Mouse (Mus musculus): ENCODE results near the gene Masp1. TPM values are rescaled to one million over a fixed set of nuclear protein-coding genes. Genes with fewer than 3 reads are reported as not detected.

Gene Masp1
- total and polyA plus RNA-seq, 3 experiments = 0.11 to 0.34 TPM; not detected in 1

DNA sequence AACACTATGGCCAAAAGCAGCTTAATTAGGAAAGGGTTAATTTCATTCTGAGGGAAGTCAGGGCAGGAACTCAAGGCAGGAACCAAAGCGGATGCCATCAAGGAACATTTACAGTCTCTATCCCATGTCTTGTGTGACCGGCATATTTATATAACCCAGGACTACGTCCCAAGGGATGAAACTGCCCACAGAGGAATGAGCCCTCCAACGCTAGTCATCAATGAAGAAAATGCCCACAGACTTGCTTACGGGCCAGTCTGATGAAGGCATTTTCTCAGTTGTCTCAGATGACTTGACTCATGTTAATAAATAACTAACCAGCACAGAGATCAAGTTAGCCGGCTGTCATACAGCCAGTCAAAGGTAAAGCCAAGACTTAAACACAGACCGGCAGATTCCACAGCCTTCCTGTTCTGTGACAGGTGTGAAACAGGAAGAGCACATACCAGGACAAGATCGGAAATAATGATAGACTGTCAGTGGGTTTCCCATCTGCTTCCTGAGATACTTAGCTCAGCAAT is 101.0 kb downstream of the Masp1 start:
- Histone ChIP-seq H3K79me2 (replicated peaks; ENCODE audit: control insufficient read depth, extremely low read depth, insufficient read depth, poor library complexity, severe bottlenecking) (no peaks in the 10 kb centered on the region), H3K4me2 (ENCODE audit: insufficient read depth, low read depth, poor library complexity, severe bottlenecking) (no peak overlapping the region), H3K9ac (ENCODE audit: insufficient read depth, low read depth) (no peak overlapping the region), H3K9me3 (replicated peaks; ENCODE audit: low read length) (no peaks in the 10 kb centered on the region), H3K4me3 (replicated peaks in 1 of 3; ENCODE audit: low read depth in 2 of 3, low read length in 2 of 3, poor library complexity in 1 of 3) (no peak overlapping the region), H3K27ac (ENCODE audit: insufficient read depth, low read depth) (no peak overlapping the region), H3K36me3 (replicated peaks in 1 of 2; ENCODE audit: control insufficient read depth in 1 of 2, insufficient read depth in 1 of 2, low read length in 1 of 2) (no peaks in the 10 kb centered on the region), H3K4me1 (ENCODE audit: control insufficient read depth in 1 of 2, insufficient read depth in 2 of 2) (peaks cover 0 to 3% of the 10 kb centered on the region in 2 experiments; a peak in 1 of 4 replicates), H3K27me3 (replicated peaks) (no peaks in the 10 kb centered on the region)
- in situ Hi-C loops (cut with MboI; ENCODE audit: low pct_ligation_motif_present, low pct_unique_long_range_greater_than_20kb, low sequenced_read_pairs) = no loop called here
- no peak for DNase-seq (ENCODE audit: extremely low read depth)
- no peak for TF ChIP-seq ZNF384 (IDR thresholded peaks at IDR 0.05; ENCODE audit: low read depth, low read length)
- no peak for TF ChIP-seq TCF12 (IDR thresholded peaks at IDR 0.05; ENCODE audit: low read depth, low read length)
- no peak for TF ChIP-seq E2F4 (IDR thresholded peaks at IDR 0.05; ENCODE audit: insufficient replicate concordance, low read depth, low read length)
- TF ChIP-seq TBP (conservative IDR thresholded peaks at IDR 0.05; ENCODE audit: low read depth, low read length) = no peak
- no peak for TF ChIP-seq ETS1 (conservative IDR thresholded peaks at IDR 0.05; ENCODE audit: low read depth, low read length)
- no peak for TF ChIP-seq PAX5 (IDR thresholded peaks at IDR 0.05; ENCODE audit: low read length)
- TF ChIP-seq MXI1 (IDR thresholded peaks at IDR 0.05; ENCODE audit: low read depth, low read length) = no peak
- TF ChIP-seq SMC3 (IDR thresholded peaks at IDR 0.05; ENCODE audit: low read depth, low read length) = no peak
- TF ChIP-seq BHLHE40 (IDR thresholded peaks at IDR 0.05; ENCODE audit: low read depth, low read length) = no peak
- TF ChIP-seq ZMIZ1 (IDR thresholded peaks at IDR 0.05; ENCODE audit: low read depth, low read length) = no peak
- TF ChIP-seq JUN (IDR thresholded peaks at IDR 0.05; ENCODE audit: insufficient read depth, low read depth, low read length) = no peak
- TF ChIP-seq IRF4 (IDR thresholded peaks at IDR 0.05; ENCODE audit: low read depth, low read length) = no peak
- no peak for TF ChIP-seq ZC3H11A (IDR thresholded peaks at IDR 0.05; ENCODE audit: low read depth, low read length)
- TF ChIP-seq MAZ (IDR thresholded peaks at IDR 0.05; ENCODE audit: low read depth, low read length) = no peak
- TF ChIP-seq HCFC1 (IDR thresholded peaks at IDR 0.05; ENCODE audit: low read depth, low read length) = no peak
- dilution Hi-C loops (cut with MboI; ENCODE audit: extremely low pct_ligation_motif_present, extremely low pct_unique_long_range_greater_than_20kb, low sequenced_read_pairs) = no loop called here

DNA sequence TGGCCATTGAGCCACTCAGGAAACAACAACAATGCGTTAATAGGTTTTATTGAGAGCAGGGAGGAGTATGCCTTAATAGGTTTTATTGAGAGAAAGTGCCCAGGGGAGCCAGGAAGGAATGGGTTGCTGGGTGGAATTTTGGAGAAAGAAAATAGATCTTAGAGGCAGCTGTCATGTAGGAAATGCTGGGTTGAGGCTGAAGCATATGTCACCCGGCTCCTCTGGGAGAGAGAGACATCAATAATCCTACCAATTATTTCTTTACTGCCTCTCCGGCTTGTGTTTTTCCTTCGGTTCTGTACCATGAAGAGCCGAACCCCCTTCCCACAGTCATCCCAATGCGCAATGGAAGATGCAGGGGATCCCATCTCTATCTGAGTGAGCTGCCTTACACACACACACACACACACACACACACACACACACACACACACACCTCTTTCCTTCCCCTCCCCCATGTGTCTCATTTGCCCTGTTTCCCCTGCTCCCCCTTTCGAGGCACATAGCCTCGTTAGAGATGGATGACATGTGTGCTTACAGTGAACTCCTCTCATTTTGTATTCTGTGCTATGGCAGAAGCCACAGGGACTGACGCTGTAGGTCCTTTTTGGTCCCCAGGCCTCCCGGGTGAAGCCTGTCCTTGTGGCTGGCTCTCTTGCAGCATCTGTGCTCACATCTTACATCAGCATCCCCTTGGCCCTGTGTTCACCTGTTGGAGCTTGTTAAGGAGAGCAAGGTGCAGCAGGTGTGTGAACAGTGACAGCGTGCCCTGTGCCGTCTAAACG is 103.0 kb downstream of the Masp1 start:
- in situ Hi-C loops (cut with MboI; ENCODE audit: low pct_ligation_motif_present, low pct_unique_long_range_greater_than_20kb, low sequenced_read_pairs) = no loop called here
- Histone ChIP-seq H3K4me2 (ENCODE audit: insufficient read depth, low read depth, poor library complexity, severe bottlenecking) (no peak overlapping the region), H3K4me1 (ENCODE audit: control insufficient read depth in 1 of 2, insufficient read depth in 2 of 2) (peaks cover 0 to 5% of the 10 kb centered on the region in 2 experiments; a peak in 1 of 4 replicates), H3K9ac (ENCODE audit: insufficient read depth, low read depth) (no peak overlapping the region), H3K79me2 (replicated peaks; ENCODE audit: control insufficient read depth, extremely low read depth, insufficient read depth, poor library complexity, severe bottlenecking) (no peaks in the 10 kb centered on the region), H3K27me3 (replicated peaks) (no peaks in the 10 kb centered on the region), H3K4me3 (replicated peaks in 1 of 3; ENCODE audit: low read depth in 2 of 3, low read length in 2 of 3, poor library complexity in 1 of 3) (no peak overlapping the region), H3K9me3 (replicated peaks; ENCODE audit: low read length) (no peaks in the 10 kb centered on the region), H3K27ac (ENCODE audit: insufficient read depth, low read depth) (no peak overlapping the region), H3K36me3 (replicated peaks in 1 of 2; ENCODE audit: control insufficient read depth in 1 of 2, insufficient read depth in 1 of 2, low read length in 1 of 2) (no peaks in the 10 kb centered on the region)
- dilution Hi-C loops (cut with MboI; ENCODE audit: extremely low pct_ligation_motif_present, extremely low pct_unique_long_range_greater_than_20kb, low sequenced_read_pairs) = no loop called here
- DNase-seq (ENCODE audit: extremely low read depth) = no peak
- TF ChIP-seq HCFC1 (IDR thresholded peaks at IDR 0.05; ENCODE audit: low read depth, low read length) = no peak
- no peak for TF ChIP-seq ZC3H11A (IDR thresholded peaks at IDR 0.05; ENCODE audit: low read depth, low read length)
- no peak for TF ChIP-seq USF1 (IDR thresholded peaks at IDR 0.05; ENCODE audit: low read depth, low read length)
- TF ChIP-seq RCOR1 (conservative IDR thresholded peaks at IDR 0.05; ENCODE audit: low read depth, low read length) = no peak
- no peak for TF ChIP-seq POLR2AphosphoS2 (IDR thresholded peaks at IDR 0.05; ENCODE audit: low read depth, low read length)
- TF ChIP-seq GABPA (IDR thresholded peaks at IDR 0.05; ENCODE audit: insufficient replicate concordance, low read depth, low read length) = no peak
- TF ChIP-seq SMC3 (IDR thresholded peaks at IDR 0.05; ENCODE audit: low read depth, low read length) = no peak
- no peak for TF ChIP-seq TBP (conservative IDR thresholded peaks at IDR 0.05; ENCODE audit: low read depth, low read length)
- no peak for TF ChIP-seq MAX (IDR thresholded peaks at IDR 0.05; ENCODE audit: low read length)
- TF ChIP-seq CTCF (conservative IDR thresholded peaks at IDR 0.05 in 1 of 2, IDR thresholded peaks at IDR 0.05 in 1 of 2; ENCODE audit: low read depth in 2 of 2, low read length in 2 of 2) = no peak
- no peak for TF ChIP-seq JUN (IDR thresholded peaks at IDR 0.05; ENCODE audit: insufficient read depth, low read depth, low read length)
- no peak for TF ChIP-seq MAZ (IDR thresholded peaks at IDR 0.05; ENCODE audit: low read depth, low read length)
- no peak for TF ChIP-seq CHD2 (IDR thresholded peaks at IDR 0.05; ENCODE audit: low read length)
- TF ChIP-seq RAD21 (IDR thresholded peaks at IDR 0.05; ENCODE audit: low read depth, low read length) = no peak
- no peak for TF ChIP-seq NRF1 (IDR thresholded peaks at IDR 0.05; ENCODE audit: low read depth, low read length)
